Mouse (Mus musculus) frontal cortex, adult (tissue): ENCODE data around the gene Slc1a4.

Experiments used
- ATAC-seq: cut with Nextera tagmentation; 2 replicates; pipeline ENCODE4 v1.9.2; 2017; ENCODE audit warnings: mild to moderate bottlenecking, moderate library complexity, mixed read lengths; ENCODE audit not compliant: low TSS enrichment

Gene Slc1a4

GRCm38 (mm10) chr11:20332561-20333514 lies at the start of gene Slc1a4:
TSS of gene Slc1a4 (minus strand) at chr11:20332713.
- ATAC-seq: peak; percentile 94

GRCm38 (mm10) chr11:20380106-20380505 lies 47.6 kb upstream of the Slc1a4 start:
- no peak for ATAC-seq

- ATAC-seq: no peak
Observed at GRCm38 (mm10) chr11:20376642-20377041, 44.1 kb upstream of the Slc1a4 start.

- peak; percentile 93 for ATAC-seq
Observed at GRCm38 (mm10) chr11:20372616-20373211, 40.2 kb upstream of the Slc1a4 start.

GRCm38 (mm10) chr11:20370486-20370885 lies 38.0 kb upstream of the Slc1a4 start:
- no peak for ATAC-seq

- ATAC-seq: no peak
Observed at GRCm38 (mm10) chr11:20366456-20366855, 33.9 kb upstream of the Slc1a4 start.

- ATAC-seq: no peak
Observed at GRCm38 (mm10) chr11:20361354-20361753, 28.8 kb upstream of the Slc1a4 start.

GRCm38 (mm10) chr11:20357684-20358447 lies 25.4 kb upstream of the Slc1a4 start:
- no peak for ATAC-seq

- ATAC-seq: no peak
Observed at GRCm38 (mm10) chr11:20348466-20348865, 16.0 kb upstream of the Slc1a4 start.

- peak; percentile 87 for ATAC-seq
Observed at GRCm38 (mm10) chr11:20347548-20347947, 15.0 kb upstream of the Slc1a4 start.

- ATAC-seq: no peak
Observed at GRCm38 (mm10) chr11:20346369-20346768, 13.9 kb upstream of the Slc1a4 start.

GRCm38 (mm10) chr11:20343952-20344351 lies 11.4 kb upstream of the Slc1a4 start:
- ATAC-seq: no peak

GRCm38 (mm10) chr11:20341598-20341997 lies 9.1 kb upstream of the Slc1a4 start:
- ATAC-seq: no peak

GRCm38 (mm10) chr11:20338703-20339102 lies 6.2 kb upstream of the Slc1a4 start:
- no peak for ATAC-seq

GRCm38 (mm10) chr11:20334301-20334700 lies 1.8 kb upstream of the Slc1a4 start:
- ATAC-seq: no peak

GRCm38 (mm10) chr11:20331690-20332537 lies 599 bp downstream of the Slc1a4 start:
- peak; percentile 53 for ATAC-seq

- ATAC-seq: no peak
Observed at GRCm38 (mm10) chr11:20331027-20331689, 1.4 kb downstream of the Slc1a4 start.

GRCm38 (mm10) chr11:20329711-20330110 lies 2.8 kb downstream of the Slc1a4 start:
- ATAC-seq: no peak

GRCm38 (mm10) chr11:20328771-20329170 lies 3.7 kb downstream of the Slc1a4 start:
- no peak for ATAC-seq

GRCm38 (mm10) chr11:20326328-20326995 lies 6.1 kb downstream of the Slc1a4 start:
- no peak for ATAC-seq
